Mouse (Mus musculus): ENCODE measurements around the gene Timm23. TPM values are rescaled to one million over a fixed set of nuclear protein-coding genes. Genes with fewer than 3 reads are reported as not detected.
"Not testable (repeated sequence)": the region's sequence is repeated elsewhere in the genome, so short reads cannot be mapped to it uniquely, and the experiment has no call there.

The Timm23 gene
- polyA plus RNA-seq, 1 experiment = 122 TPM

GRCm38 (mm10) chr14:32146578-32146977, 55.1 kb downstream of the Timm23 start:
- DNase-seq (ENCODE audit: low read depth) = no peak
- TF ChIP-seq POLR2A (IDR thresholded peaks at IDR 0.05; ENCODE audit: borderline replicate concordance, extremely low read depth, insufficient read depth, insufficient read length, poor library complexity, severe bottlenecking) = no peak
- TF ChIP-seq CTCF (IDR thresholded peaks at IDR 0.05; ENCODE audit: borderline replicate concordance, extremely low read depth, insufficient read depth, insufficient read length) = no peak

GRCm38 (mm10) chr14:32145809-32146511, 55.7 kb downstream of the Timm23 start:
- TF ChIP-seq CTCF (IDR thresholded peaks at IDR 0.05; ENCODE audit: borderline replicate concordance, extremely low read depth, insufficient read depth, insufficient read length) (no peak), POLR2A (IDR thresholded peaks at IDR 0.05; ENCODE audit: borderline replicate concordance, extremely low read depth, insufficient read depth, insufficient read length, poor library complexity, severe bottlenecking) (no peak)
- DNase-seq (ENCODE audit: low read depth) = no peak

- DNase-seq (ENCODE audit: low read depth) = no peak
- TF ChIP-seq CTCF (IDR thresholded peaks at IDR 0.05; ENCODE audit: borderline replicate concordance, extremely low read depth, insufficient read depth, insufficient read length) = no peak
- no peak for TF ChIP-seq POLR2A (IDR thresholded peaks at IDR 0.05; ENCODE audit: borderline replicate concordance, extremely low read depth, insufficient read depth, insufficient read length, poor library complexity, severe bottlenecking)
Observed at GRCm38 (mm10) chr14:32145401-32145800, 56.3 kb downstream of the Timm23 start.

- no peak for DNase-seq (ENCODE audit: low read depth)
- TF ChIP-seq POLR2A (IDR thresholded peaks at IDR 0.05; ENCODE audit: borderline replicate concordance, extremely low read depth, insufficient read depth, insufficient read length, poor library complexity, severe bottlenecking) (no peak), CTCF (IDR thresholded peaks at IDR 0.05; ENCODE audit: borderline replicate concordance, extremely low read depth, insufficient read depth, insufficient read length) (no peak)
Observed at GRCm38 (mm10) chr14:32144734-32145133, 57.0 kb downstream of the Timm23 start.

- TF ChIP-seq CTCF (IDR thresholded peaks at IDR 0.05; ENCODE audit: borderline replicate concordance, extremely low read depth, insufficient read depth, insufficient read length) = no peak
- no peak for TF ChIP-seq POLR2A (IDR thresholded peaks at IDR 0.05; ENCODE audit: borderline replicate concordance, extremely low read depth, insufficient read depth, insufficient read length, poor library complexity, severe bottlenecking)
- no peak for DNase-seq (ENCODE audit: low read depth)
Observed at GRCm38 (mm10) chr14:32141723-32142122, 60.0 kb downstream of the Timm23 start, which contains the start of gene Msmb. Gene Msmb (plus strand): TSS chr14:32142023.

- no peak for TF ChIP-seq POLR2A (IDR thresholded peaks at IDR 0.05; ENCODE audit: borderline replicate concordance, extremely low read depth, insufficient read depth, insufficient read length, poor library complexity, severe bottlenecking)
- no peak for DNase-seq (ENCODE audit: low read depth)
Observed at GRCm38 (mm10) chr14:32140359-32140965, 61.2 kb downstream of the Timm23 start.

- DNase-seq (ENCODE audit: low read depth) = not testable (repeated sequence)
Observed at GRCm38 (mm10) chr14:32136467-32136866, 65.2 kb downstream of the Timm23 start.

GRCm38 (mm10) chr14:32134293-32134692, 67.4 kb downstream of the Timm23 start:
- TF ChIP-seq POLR2A (IDR thresholded peaks at IDR 0.05; ENCODE audit: borderline replicate concordance, extremely low read depth, insufficient read depth, insufficient read length, poor library complexity, severe bottlenecking) = no peak
- no peak for TF ChIP-seq CTCF (IDR thresholded peaks at IDR 0.05; ENCODE audit: borderline replicate concordance, extremely low read depth, insufficient read depth, insufficient read length)
- no peak for DNase-seq (ENCODE audit: low read depth)

- no peak for TF ChIP-seq CTCF (IDR thresholded peaks at IDR 0.05; ENCODE audit: borderline replicate concordance, extremely low read depth, insufficient read depth, insufficient read length)
- TF ChIP-seq POLR2A (IDR thresholded peaks at IDR 0.05; ENCODE audit: borderline replicate concordance, extremely low read depth, insufficient read depth, insufficient read length, poor library complexity, severe bottlenecking) = no peak
- DNase-seq (ENCODE audit: low read depth) = no peak
Observed at GRCm38 (mm10) chr14:32131836-32132235, 69.9 kb downstream of the Timm23 start.

Other genes starting within 250 kb of the Timm23 start
- gene Galnt15, start 172.9 kb downstream of the Timm23 start, polyA plus RNA-seq (2012; rRNA removed) = 0.39 and 0.44 TPM in 2 replicates
- gene Oxnad1, start 116.5 kb downstream of the Timm23 start, polyA plus RNA-seq (2012; rRNA removed) = 19.4 and 20.2 TPM in 2 replicates
- 43.6 and 48.6 TPM in 2 replicates for gene Dph3, start 116.2 kb downstream of the Timm23 start, polyA plus RNA-seq (2012; rRNA removed)
- gene Msmb, start 59.9 kb downstream of the Timm23 start, polyA plus RNA-seq (2012; rRNA removed) = not detected in 2 replicates
- 53.0 and 56.5 TPM in 2 replicates for gene Ncoa4, start 42.0 kb downstream of the Timm23 start, polyA plus RNA-seq (2012; rRNA removed)
- 14.4 and 22.0 TPM in 2 replicates for gene Parg, start 51 bp upstream of the Timm23 start, polyA plus RNA-seq (2012; rRNA removed)
- 24.0 and 27.5 TPM in 2 replicates for gene Ogdhl, start 120.1 kb upstream of the Timm23 start, polyA plus RNA-seq (2012; rRNA removed)
- gene 1700024G13Rik, start 186.5 kb upstream of the Timm23 start, polyA plus RNA-seq (2012; rRNA removed) = 0.48 and 0.67 TPM in 2 replicates

Measured in brain, embryonic 14.5 days (tissue).